Mouse (Mus musculus) embryonic fibroblast, embryonic 13.5 days (primary cell): ENCODE data around the gene Ubfd1. TPM values are rescaled to one million over a fixed set of nuclear protein-coding genes. Genes with fewer than 3 reads are reported as not detected.

Source experiments
- H3K27ac ChIP-seq: 2 replicates; pipeline ENCODE4 v1.5.1; 2012; ENCODE audit warnings: low read length, control low read depth, inconsistent platforms; ENCODE audit not compliant: insufficient read depth
- H3K4me1 ChIP-seq: 2 replicates; pipeline ENCODE4 v1.6.1; 2011; ENCODE audit warnings: low read length; ENCODE audit not compliant: control insufficient read depth, insufficient read depth
- H3K4me3 ChIP-seq: 2 replicates; pipeline ENCODE4 v1.5.1; 2011; ENCODE audit warnings: mild to moderate bottlenecking, control low read depth, low read length; ENCODE audit not compliant: insufficient read depth
- CTCF ChIP-seq: IDR thresholded peaks from 2 replicates; pipeline ENCODE4 v1.5.1; 2011; ENCODE audit warnings: mild to moderate bottlenecking, control low read depth, low read length, moderate library complexity, borderline replicate concordance; ENCODE audit not compliant: insufficient read depth
- POLR2A ChIP-seq: IDR thresholded peaks from 2 replicates; pipeline ENCODE4 v1.6.1; 2011; ENCODE audit warnings: low read depth, mild to moderate bottlenecking, control low read depth, low read length, moderate library complexity
- polyA plus RNA-seq: library from polyadenylated mRNA; stranded (reverse); fragments of >200 nt; gene quantifications from 2 replicates; pipeline ENCODE4 v1.2.4, GENCODE M21; 2011; ENCODE audit warnings: low read depth; ENCODE audit not compliant: missing spikeins, insufficient read length

The Ubfd1 gene
- polyA plus RNA-seq, 1 experiment, result 50.0 TPM

DNA sequence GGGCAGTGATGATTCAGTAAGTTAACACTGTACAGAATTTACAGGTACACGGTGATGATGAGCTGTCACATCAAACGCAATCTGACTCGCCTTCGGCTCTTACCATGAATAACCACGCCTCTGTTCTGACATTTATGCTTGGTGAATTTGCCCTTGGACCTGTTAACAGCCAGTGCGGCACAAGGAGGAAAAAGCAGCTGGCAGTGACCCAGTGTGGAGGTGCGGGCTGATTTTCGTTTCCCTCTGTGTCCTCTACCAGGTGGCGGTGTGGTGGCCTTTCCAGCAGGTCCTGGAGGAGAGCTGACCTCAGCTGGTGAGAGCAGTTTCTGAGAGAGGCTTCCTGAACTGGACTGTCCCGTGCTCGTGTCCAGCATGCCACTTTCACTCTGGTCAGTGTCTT lies 60.0 kb downstream of the Ubfd1 start:
- Histone ChIP-seq H3K27ac (no peak overlapping the region), H3K4me3 (no peak overlapping the region), H3K4me1 (no peaks in the 10 kb centered on the region)
- TF ChIP-seq CTCF, result no peak
- TF ChIP-seq POLR2A, result no peak

Other genes with a start within 250 kb of the Ubfd1 start
- not detected in 2 replicates for gene Scnn1b, start 202.1 kb upstream of the Ubfd1 start, polyA plus RNA-seq
- gene Cog7, start 85.5 kb upstream of the Ubfd1 start, polyA plus RNA-seq, result 14.0 and 16.3 TPM in 2 replicates
- 48.8 and 60.1 TPM in 2 replicates for gene Gga2, start 46.0 kb upstream of the Ubfd1 start, polyA plus RNA-seq
- 4.0 and 4.2 TPM in 2 replicates for gene Ears2, start 88 bp downstream of the Ubfd1 start, polyA plus RNA-seq
- gene Ndufab1, start 34.7 kb downstream of the Ubfd1 start, polyA plus RNA-seq, result 137 and 149 TPM in 2 replicates
- 4.0 and 4.8 TPM in 2 replicates for gene Palb2, start 65.8 kb downstream of the Ubfd1 start, polyA plus RNA-seq
- 80.2 and 83.0 TPM in 2 replicates for gene Dctn5, start 65.9 kb downstream of the Ubfd1 start, polyA plus RNA-seq
- 36.6 and 44.3 TPM in 2 replicates for gene Plk1, start 92.3 kb downstream of the Ubfd1 start, polyA plus RNA-seq
- not detected in 2 replicates for gene Ern2, start 119.0 kb downstream of the Ubfd1 start, polyA plus RNA-seq
- not detected in 2 replicates for gene Chp2, start 152.3 kb downstream of the Ubfd1 start, polyA plus RNA-seq
- gene Prkcb, start 221.6 kb downstream of the Ubfd1 start, polyA plus RNA-seq, result 1.0 TPM in 1 of 2 replicates, not detected in the other